Mouse (Mus musculus): Measurements from ENCODE around the gene Gpi1.
A peak's percentile ranks its signal among the peaks of the same experiment; 100 is the strongest.
"Not testable (repeated sequence)": the region's sequence is repeated elsewhere in the genome, so short reads cannot be mapped to it uniquely, and the experiment has no call there.

Gpi1 gene

GRCm38 (mm10) chr7:34229153-34229552 lies 983 bp downstream of the Gpi1 start:
- peak; percentile 91 for DNase-seq

GRCm38 (mm10) chr7:34228641-34229040 lies 1.5 kb downstream of the Gpi1 start:
- peak; percentile 91 for DNase-seq

DNA sequence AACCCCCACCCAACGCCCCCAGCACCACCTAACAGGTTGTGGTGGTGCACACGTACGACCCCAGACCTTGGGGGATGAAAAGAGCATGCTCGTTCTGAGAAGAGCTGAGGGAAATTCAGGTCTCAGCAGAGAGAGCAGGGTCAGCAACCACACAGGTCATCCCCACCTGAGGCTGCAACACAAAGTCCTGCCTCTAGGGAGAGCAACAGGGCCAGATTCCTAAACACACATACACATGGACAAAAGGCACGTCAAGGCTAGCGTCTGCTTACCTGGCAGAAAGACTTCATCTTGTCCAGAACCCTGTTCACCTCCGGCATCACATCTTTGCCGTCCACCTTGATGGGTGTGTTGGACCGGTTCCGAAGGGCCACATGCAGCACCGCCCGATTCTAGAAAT lies 3.3 kb downstream of the Gpi1 start:
- DNase-seq, result no peak

- no peak for DNase-seq
Observed at GRCm38 (mm10) chr7:34226086-34226485, 4.0 kb downstream of the Gpi1 start.

DNA sequence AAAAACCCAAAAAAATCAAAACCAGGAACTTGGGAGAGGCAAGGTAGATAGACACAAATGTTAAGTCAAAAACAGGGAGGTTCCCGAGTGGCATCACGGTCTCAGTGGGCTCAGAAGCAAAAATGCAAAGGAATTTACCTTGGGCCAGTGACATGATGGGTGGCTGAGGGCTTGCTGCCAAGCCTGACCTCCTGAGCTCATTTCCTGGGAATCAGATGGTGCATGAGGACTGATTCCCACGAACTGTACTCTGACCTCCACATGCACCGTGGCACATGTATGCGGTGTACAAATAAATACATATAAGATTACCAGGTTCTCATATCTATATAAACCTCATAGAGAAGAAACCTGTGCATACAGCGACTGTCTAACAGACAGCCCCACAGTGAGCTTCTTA lies 5.8 kb downstream of the Gpi1 start:
- DNase-seq, result no peak

DNA sequence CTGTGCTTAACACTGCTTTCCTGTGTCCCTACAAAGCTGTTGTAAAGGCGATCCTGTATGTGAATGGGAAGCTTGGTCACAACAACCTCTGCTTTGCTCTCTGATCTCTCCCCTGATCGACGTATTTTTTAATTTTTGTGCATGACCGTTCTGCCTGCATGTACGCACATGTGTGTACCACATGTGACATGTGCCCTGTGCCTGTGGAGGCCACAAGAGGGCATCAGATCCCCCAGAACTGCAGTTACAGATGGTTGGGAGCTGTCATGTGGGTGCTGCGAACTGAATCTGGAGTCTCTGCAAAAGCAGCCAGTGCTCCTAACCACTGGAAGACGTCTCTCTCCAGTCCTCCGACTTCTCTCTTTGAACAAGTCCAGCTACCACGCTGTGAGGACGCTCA lies 7.8 kb downstream of the Gpi1 start:
- no peak for DNase-seq

DNA sequence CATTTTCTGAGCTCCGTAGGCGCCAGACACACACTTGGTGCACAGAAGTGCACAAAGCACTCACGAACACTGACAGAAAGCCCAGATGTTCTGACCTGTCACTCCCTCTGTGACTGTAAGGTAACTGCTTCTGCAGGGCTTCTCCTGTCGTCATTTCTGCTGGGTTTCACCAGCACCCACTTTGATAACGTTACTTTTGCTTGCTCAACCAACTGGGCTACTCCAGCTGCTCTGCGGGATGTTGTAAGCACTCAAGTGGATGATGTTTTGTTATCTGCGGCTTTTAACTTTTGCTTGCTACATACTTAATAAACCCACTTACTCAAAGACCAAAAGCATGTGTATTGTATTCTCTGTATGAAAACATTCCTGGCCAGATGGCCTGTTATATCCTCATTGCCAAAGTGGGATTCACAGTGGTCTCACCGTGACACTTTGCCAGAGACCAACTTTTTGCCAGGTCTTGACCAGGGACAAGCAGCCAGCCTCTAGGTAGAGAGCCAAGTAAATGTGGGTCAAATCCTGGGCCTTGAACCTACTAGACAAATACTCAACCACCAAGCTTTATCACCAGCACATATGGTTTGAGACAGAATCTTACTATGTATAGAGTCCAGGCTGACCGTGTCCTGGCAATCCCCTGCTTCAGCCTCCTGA lies 8.4 kb downstream of the Gpi1 start:
- DNase-seq, result no peak

DNA sequence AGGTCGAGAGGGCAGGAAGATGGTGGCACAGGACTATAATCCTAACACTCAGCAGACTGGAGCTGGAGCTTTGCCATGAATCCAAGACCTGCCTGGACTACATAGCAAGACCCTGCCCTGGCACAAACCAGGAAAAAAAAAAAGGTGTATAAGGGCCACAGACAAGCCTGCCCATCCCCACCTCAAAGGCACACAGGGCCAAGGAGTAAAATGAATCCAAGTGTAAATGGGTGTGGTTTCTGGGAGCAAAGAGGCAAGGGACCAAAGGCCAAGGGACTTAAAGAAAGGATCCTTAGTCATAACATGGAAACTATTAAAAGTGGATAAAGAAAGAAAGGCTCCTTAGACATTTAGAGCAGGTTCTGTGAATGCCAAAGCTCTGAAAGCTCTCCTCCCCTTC lies 11.6 kb downstream of the Gpi1 start:
- no peak for DNase-seq

DNA sequence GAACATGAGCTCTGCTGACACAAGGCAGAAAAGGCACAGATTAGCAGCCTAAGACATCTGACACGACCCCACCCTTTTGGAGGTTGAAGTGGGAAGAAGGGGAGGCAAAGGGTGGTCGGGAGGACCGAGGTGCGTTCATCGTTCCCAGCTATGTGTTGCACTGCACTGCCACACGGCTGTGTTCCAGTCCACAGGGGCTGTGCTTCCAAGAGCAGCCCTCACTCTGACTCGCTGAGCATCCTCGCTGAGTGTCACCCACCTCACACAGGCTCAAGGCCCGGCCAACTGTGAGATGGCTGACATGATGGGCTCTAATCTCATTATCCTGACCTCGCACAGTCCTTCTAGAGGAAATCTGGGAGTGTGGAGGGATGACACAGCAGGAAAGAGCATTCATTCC lies 13.7 kb downstream of the Gpi1 start:
- DNase-seq, result no peak

- no peak for DNase-seq
Observed at GRCm38 (mm10) chr7:34215481-34215880, 14.7 kb downstream of the Gpi1 start.

DNA sequence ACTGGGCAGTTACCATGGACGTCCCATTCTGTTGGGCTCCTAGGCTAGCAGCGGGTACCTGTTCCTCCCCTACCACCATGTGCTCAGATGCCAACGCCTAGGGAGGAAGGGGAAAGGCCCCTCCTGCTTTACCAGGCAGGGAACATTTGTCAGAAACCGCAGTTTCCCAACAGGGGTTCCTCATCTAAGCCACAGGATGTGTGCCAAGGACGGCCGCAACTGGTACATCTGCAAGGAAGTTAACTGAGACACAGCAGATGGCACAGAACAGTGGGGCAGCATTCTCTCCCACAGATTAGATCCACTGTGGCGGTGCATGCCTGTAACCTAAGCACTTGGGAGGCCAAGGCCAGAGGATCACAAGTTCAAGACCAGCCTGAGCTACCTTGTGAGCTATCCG lies 15.5 kb downstream of the Gpi1 start:
- DNase-seq, result peak; percentile 95

DNA sequence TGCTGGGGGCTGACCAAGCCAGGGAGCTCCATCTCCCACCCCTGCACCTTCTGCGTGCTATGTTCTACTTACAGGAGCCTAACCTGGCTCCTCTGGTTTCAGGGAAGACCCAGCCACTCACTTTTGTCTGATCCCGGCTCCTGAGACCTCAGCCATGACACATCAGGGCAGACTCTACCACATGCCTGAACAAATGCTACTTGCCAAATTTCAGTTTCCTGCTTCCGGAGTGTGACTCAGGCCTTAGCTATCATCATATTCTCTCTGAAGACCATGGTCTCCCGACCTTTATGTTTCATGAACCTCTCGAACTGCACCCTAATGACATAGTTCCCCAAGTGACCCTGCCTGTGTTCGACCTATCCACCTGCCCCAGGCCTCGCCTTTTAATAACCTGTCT lies 16.9 kb downstream of the Gpi1 start:
- DNase-seq, result no peak

- no peak for DNase-seq
Observed at GRCm38 (mm10) chr7:34208027-34208745, 21.9 kb downstream of the Gpi1 start.

DNA sequence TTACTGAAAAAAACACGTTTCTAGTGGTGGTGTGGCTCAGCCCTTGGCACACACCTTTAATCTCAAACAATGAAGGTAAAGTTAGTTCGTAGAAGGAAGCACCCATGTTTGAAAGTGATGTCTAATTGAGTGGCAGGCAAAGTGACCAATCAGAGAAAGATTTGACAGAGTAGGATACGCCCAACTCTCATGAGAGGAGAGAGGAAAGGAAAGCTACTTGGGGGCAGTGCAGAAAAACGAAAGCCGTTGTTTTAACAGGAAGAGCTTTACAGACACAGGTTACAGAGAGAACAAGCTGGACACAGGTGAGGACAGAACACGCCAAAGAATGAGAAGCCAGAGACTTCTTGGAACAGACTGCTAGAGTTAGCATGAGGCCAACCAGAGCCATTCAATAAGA lies 23.8 kb downstream of the Gpi1 start:
- DNase-seq, result no peak

- DNase-seq, result not testable (repeated sequence)
Observed at GRCm38 (mm10) chr7:34202147-34202546, 28.0 kb downstream of the Gpi1 start.

GRCm38 (mm10) chr7:34200829-34201228 lies 29.3 kb downstream of the Gpi1 start:
- DNase-seq, result no peak

DNA sequence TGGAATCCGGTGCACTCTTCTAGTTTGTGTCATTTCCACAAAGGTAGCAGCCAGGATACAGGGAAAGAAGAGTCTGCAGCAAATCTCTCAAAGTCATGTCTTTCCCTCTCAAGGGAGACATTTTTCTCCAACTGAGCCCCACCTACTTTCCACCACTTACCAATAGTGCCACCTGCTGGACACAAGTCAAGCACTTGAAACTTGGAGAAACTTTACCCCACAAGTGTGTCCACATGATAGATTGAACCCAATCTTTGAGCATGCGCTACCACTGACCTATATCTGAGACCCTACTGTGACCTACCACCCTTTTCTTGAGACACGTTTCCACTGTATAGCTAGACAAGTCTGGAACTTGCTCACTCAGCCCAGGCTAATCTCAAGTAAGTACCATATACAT lies 31.8 kb downstream of the Gpi1 start:
- no peak for DNase-seq

DNA sequence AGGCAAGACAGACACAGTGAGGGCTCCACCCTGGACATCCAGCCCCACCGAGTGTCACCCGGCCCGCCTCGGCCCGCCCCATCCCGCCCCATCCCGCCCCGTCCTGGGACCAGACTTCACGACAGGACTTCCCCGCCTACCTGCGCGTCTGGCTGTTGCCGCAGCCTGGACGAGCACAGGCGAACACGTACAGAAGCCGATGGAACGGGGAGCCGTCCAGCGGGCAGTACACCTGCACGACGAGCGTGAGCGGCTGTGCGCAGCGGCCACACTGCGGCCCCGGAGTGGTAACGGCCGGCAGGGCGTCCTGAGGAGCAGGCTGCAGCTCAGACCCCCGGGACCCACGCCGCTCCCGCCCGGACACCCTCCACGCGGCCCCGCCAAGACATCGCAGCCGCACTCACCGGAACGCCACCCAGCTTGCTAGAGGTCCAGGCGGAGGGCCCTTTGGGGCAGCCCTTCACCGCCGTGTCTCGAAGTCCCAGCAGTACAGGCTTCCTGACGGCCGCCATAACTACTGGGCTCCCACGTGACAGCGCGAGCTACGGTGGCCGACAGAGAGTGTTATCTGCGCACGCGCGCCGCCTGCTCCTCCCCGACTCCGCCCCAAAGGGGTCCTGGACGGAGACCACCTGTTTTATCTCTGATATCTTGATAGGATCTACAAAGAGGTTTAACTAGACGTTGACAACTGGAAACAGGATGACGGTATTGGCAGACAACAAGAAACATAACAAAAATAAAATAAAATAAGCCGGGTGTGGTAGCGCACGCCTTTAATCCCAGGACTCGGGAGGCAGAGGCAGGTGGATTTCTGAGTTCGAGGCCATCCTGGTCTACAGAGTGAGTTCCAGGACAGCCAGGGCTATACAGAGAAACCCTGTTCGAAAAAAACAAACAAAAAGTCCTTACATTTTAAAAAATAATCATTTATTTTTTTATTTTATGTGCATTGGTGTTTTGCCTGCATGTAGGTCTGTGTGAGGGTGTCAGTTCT lies 33.7 kb downstream of the Gpi1 start, which contains the start of gene Pdcd2l:
Gene Pdcd2l (minus strand): TSS at position 530 of the 997 bp plus-strand sequence.
- DNase-seq, result peak; percentile 99

GRCm38 (mm10) chr7:34195632-34196031 lies 34.5 kb downstream of the Gpi1 start:
- no peak for DNase-seq

DNA sequence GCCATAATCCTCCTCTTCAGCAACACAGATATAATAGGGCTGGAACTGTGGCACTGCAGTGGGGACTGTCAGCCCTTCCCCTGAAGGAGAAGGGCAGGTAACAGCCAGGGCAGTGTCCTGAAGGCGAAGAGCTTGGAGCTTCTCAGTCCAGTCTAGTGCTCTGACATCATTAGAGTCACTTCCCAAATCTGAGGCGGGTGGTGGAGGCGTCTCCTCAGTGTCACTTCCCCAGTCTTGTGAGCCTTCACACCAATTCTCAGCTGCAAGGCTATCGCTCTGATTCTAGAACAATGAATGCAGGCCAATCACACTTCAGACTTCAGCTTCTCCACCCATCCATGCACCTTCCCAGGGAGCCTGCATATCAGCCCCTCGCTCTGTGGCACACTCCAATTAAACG lies 37.3 kb downstream of the Gpi1 start:
- DNase-seq, result peak; percentile 95

DNA sequence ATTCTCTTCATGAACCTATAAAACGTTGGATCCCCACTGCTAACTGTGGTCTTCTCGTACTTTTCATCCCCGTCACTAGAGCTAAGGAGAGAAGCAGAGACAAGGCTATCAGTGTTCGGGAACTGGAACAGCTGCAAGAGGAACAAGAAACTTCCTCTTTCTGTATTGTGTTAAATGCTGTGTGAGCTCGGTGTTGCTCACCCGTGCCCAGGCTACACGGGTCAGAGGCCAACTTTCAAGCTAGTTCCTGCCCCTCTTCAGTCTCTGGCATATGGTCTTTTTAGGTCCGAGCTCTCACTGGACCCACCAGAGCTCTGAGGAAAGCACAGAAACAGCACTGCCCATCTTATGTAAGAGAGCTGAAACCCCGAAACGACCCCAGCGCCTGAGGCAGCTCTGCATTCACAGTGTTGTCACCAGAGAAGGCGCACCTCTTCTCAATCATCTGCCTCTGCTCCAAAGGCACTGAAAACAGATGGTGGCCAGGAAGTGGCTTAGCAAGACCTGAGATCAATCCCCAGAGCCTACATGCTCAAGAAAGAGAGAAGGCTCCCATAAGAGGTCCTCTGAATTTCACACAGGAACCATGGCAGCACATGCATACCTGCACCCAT lies 40.7 kb downstream of the Gpi1 start:
- no peak for DNase-seq

DNA sequence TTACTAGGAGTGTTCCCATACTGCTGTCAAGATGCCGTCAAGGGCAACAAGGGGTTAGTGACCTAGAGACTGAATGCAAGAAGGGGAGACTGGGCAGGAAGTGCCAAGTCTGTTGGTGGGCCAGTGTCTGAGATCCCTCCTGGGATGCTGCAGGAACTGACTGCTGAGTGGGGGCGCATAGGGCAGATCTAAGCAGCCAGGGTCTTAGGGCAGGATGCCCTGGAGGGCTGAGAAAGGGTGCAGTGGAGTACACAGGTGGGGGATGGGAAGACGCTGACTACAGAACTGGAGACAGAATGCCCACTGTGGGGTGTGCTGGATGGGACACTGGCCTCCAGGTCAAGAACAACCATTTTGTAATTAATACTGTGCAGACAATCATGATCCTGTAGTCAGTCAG lies 46.3 kb downstream of the Gpi1 start:
- DNase-seq, result peak; percentile 85

DNA sequence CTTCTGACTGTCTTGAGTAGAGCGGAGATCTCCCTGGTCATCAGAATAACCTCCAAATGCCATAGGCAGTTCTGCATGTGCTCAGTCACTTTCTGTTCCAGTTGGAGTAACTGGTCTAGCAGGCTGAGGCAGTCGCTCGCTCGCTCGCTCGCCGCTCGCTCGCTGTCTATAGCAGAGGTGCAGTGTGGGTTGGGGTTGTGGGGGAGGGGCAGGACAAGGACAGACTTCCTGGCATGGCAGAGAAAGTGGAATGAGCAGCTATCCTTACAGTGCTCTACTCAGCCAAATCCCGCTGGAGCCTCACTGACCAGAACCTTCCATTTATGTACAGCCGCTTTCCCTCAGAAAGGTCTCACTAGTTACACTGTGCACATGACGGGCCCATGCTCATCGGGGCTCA lies 46.8 kb downstream of the Gpi1 start:
- DNase-seq, result peak; percentile 80

Data from heart, adult 11 months (tissue).